Mouse (Mus musculus) cerebellum, adult 11-12 months (tissue): ENCODE measurements around the gene Sema6d.

Source experiments
- DNase-seq: peaks from one replicate; pipeline ENCODE4 v3.0.0; 2022

Gene Sema6d

DNA sequence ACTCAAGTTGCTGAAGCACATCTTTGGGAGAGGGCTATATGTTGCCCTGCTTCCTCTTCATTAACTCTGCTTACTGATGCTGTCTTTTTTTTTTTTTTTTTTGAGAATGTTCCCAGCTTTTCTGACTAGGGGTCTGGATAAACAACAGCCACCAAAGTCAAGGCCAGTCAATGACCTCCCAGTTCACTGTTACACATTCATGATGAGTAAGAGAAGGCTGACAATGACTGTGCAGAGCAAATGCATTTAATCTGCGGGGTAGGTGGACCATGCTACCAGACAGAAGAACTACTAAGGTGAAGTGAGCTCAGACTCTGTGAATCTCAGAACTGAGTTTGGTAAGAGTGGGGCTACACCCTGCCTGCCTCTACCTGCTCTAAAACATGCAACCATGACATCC lies 396.0 kb downstream of the Sema6d start:
- DNase-seq, result no peak

DNA sequence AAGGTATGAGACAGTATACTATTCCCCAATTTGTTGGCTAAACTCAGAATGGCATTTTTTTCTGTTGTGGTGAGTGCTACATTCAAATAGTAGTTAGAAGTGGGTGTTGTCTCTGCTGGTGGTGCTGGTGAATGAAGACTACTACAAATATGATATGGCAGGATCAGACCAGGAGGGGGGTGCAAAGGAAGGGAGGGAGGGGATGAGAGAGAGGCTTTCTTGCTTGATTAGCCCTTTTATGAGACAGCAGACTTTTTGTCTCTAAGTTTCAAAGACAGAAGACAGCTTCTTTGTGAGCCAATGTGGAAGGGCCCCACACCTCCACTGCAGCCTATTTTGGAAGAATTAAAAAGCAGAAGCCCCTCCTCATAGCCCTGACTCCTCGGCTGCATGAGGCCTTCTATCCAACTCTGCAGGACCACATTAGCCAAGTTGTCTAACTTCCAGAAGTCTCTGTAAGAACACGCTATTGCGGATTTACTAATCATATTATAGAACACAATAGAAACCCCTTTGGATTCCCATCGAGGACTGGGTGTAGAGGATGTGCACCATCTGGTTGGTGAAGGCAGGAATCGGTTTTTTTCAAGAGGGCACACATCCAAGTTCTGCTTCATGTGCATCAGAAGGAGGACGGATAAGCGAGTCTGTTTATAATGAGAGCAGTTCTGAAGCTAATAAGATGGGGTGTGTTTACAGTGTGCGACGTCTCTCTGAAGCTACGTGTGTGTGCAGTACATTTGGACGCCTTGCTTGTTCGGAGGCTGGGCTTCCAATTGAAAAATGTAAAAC lies 400.4 kb downstream of the Sema6d start:
- DNase-seq, result no peak

DNA sequence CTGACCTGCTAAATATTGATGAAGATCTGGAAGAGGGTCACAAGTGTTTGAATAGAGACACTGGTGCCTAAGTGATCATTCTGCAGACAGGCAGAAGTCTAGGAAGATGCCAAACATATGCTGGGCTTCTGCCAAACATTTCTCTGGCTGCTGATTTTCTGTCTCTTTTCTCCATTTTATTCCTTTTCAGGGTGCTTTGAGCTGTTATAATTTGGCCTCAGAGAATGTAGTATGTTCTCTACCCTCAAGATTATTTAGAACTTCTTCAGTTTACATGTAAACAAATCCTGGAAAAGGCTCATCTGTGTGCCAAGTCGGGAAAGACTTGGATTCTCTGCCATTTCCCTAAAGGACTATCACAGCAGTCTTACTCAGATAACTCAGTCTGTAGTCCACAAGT lies 406.0 kb downstream of the Sema6d start:
- no peak for DNase-seq

DNA sequence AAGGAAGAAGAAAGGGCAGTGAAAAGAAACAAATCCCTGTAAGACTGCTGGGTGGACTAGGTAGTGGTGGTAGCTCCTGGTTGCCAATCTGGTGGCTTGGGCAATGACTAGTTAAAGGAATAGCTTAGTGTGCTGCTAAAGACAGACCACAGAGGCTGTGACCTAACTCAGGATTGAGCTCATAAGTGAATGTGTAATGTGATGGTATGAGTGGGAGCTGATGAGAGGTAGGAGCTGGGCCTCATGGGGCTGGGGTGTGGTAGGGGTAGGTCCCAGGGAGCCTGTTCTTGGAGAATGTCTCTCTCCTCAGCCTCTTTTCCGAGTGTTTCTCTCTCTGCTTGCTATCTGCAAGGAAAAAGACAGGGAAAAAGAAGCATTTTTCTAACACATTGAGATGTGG lies 409.9 kb downstream of the Sema6d start:
- DNase-seq, result no peak

DNA sequence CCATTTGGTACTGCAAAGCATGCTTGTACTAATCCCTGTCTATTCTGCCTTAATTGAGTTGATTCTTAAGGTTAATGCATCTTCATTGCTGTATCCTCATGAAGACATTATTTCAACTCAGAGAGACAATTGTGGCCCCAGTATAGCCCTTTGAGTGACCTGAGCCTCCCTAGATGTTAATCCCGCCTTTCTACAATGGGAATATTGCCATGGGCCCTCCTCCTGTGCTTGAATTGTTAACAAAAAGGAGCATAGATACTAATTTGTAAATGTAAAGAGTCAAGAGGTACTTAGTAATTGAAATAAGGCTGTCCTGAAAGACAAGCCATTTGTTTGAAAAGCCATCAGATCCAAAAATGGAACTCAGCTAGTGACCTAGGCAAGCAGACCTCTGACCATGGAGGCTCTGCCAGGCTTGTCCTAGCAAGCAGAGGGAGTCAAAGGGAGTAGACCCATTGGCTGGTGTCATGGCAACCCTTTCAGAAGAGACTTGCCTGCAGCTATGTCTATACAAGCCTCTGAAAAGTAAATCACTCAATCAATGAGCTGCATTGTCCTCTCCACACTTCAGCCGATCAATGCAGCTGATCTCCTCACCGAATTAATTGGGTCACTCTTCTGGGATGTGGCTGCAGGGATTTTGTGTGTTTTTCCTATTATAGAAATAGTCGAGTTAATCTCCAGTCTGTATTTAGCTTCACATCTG lies 416.2 kb downstream of the Sema6d start:
- DNase-seq, result no peak

DNA sequence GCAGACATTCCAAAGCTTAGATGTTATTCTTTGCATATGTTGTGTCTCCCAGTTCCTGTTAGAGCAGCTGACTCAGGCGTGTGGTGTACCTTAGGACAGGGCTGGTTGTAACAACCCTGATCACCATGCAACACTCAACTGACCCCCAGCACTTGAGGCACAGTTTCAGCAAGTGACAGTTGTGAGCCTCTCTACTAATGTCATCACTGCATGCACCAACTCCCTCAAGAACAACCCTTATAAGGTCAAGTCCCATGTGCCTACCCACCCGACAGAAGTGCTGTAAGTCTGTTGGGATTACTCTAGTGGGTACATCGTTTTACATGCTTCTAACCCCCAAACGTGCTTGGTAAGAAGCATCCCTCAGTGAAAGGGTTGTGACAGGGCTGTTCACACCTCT lies 418.0 kb downstream of the Sema6d start:
- DNase-seq, result no peak

DNA sequence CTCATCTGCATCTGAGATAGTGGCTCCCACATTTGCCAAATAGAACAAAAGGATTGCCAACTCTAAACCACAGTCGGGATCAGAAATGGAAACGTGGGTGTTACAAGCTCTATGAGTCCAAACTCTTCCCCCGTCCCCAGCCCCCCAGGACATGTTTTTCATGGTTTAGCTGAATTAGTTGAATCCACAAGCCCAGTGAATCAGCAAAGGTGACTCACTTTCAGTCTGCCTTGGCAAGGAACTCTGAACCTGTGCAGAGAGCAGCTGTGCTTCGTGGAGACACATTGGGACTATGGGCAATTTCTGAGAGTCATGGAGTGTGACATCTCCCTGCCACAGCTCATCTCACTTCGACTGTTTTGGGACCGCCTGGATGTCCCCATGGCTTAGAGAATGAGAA lies 419.7 kb downstream of the Sema6d start:
- no peak for DNase-seq

DNA sequence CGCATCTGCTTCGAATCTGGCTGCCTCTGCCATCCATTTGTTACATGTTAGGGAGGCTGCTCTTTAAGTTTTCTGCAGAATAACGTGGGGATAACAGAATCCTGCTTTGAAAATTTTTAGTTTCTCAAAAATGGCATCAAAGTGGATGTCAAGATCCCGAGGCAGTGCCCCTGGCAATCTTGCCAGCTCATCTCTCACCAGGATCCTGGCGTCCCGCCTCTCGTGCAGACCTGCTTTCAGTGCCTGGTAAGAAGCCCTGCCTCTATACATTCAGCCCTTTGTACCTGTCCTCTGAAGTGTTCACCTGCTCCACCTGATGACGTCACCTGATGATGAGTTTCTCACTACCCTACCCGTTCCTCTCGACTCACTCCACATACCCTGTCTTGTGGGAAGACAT lies 422.1 kb downstream of the Sema6d start:
- no peak for DNase-seq

DNA sequence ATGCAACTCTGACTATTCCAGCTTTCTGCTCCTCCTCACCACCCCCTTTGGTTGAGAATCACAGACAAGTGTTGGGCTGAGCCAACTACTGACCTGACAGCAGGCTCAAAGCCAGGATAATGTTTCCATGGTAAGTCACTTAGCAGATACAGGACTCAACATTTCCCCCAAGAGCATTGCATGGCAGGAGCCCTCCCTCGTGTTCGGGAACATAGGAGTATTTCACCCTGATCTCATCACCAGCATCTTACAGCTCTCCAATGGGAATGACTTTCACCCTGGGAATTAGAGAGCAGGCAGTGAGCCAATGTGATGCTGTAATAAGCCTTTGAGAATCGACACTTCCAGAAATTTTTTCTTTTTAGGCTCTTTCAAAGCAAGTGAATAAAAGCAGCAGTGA lies 432.7 kb downstream of the Sema6d start:
- no peak for DNase-seq

DNA sequence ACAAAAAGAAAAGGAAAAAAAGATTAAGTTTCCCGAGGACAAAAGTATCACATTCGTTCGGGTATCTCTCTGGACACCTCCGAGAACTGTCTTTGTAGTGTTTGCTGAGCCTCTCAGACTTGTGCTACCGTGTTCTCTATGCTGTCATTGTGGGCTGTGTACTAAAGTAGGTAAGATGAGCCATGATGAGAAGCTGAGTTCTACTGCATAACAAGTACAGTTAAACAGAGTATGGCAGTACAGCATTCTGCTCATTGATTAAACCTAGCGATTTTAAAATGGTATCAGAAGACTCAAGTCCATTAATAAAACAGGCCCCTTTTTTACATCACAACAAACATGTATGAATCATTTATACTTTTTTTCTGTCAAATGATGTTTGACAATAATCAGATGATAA lies 433.9 kb downstream of the Sema6d start:
- no peak for DNase-seq

DNA sequence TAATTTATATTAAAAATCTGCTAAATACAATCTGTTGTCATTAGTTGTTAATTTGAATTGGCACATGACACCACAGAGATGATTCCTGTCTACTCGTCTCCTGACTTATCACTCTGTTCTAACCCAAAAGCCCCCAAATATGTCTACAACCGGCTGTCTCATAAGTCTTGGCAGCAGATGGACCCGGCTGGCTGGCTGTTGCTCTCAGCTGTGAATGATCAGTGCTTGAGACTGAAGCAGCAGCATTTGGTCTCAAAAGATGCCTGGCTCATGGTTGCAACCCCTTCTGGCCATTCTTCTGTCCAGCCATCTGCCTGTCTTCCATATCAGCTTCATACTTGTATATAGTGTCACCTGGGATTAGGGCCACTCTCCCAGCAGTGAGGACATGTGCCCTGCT lies 434.4 kb downstream of the Sema6d start:
- no peak for DNase-seq

DNA sequence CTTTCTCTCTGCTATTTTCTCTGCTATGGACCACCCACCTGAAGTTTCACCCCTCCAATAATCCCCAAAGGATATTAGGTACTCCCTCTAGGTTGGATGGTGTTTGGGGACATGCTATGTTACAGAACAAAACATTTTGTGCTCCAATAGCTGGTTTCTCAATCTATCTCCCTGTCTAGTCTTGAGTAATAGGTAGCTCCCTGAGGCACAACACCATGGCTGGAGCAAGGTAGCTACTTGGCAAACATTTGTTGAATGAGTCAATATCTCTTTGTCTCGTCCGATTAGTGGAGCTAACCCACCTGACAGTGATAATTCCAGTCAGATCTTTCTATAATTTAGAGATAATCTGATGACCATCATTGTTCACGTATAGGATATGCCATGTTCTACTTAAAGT lies 437.9 kb downstream of the Sema6d start:
- no peak for DNase-seq

DNA sequence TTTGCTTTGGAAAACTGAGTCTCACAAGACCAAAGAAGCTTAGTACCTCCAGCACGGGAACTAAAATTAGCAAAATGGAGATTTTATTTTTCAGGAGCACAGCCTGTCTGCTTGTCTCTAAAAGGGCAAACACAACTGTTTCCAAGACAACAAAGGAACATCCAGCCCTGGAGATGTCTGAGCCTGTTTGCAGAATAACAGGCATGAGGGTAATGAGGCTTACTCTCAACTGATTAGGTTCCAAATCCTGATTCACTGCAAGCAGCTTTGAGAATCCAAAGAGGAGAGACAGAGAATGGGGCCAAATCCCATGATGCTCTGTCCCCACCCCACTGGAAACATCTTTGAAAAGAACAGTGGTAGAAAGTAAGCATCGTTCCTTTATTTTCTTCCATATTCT lies 440.7 kb downstream of the Sema6d start:
- DNase-seq, result no peak

DNA sequence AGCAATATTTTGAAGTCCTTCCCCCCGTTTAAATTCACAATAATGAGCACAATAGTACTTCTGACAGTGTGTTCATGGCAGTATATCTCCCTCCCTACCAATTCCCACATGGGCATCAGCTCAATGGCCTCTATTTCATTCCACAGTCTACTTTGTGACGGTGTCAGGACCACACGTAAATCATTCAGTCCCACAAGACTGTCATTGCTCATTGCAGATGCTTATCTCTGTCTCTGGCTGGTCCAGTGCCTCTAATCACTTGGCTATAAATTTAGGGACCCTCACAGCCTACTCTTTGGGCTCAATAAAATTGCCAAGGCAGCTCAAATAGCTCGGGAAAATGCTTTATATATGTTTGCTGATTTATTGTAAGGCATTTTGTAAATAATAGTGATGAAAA lies 441.3 kb downstream of the Sema6d start:
- no peak for DNase-seq

DNA sequence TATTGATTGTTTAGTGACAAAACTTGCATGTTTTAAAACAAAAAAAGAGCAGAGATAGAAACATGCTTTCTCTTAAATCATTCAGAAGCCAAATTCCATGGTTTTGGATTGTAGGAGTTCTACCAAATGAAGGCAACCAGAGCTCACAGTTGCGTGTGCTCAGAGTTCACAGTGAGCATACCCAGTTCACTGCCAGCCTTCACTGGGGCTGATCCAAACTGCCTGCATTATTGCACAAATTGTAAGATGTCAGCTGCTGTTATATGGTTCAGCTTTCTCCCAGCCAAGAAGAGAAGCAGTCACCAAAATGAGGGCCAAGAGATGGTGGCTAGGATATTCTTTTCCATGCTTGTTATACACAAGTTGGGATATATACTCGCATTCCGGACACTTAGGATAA lies 443.1 kb downstream of the Sema6d start:
- DNase-seq, result no peak

DNA sequence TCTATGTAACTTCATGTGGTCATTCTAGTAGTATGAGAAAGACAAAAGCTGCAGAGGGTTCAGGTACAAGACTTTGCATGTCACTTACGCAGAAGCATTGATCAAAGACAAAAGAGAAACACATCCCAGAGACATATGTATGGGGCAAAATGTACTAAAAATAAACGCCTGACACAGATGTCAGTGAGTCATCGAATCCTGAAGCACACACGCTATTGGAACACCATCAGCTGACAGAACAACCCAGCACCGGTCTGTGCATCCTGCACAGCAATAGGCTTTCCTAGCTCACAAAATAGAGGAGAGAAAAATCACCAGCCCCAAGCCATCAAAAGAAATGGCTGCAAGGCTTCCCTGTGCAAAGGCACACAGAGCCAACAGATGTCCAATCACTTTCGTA lies 443.8 kb downstream of the Sema6d start:
- DNase-seq, result no peak

DNA sequence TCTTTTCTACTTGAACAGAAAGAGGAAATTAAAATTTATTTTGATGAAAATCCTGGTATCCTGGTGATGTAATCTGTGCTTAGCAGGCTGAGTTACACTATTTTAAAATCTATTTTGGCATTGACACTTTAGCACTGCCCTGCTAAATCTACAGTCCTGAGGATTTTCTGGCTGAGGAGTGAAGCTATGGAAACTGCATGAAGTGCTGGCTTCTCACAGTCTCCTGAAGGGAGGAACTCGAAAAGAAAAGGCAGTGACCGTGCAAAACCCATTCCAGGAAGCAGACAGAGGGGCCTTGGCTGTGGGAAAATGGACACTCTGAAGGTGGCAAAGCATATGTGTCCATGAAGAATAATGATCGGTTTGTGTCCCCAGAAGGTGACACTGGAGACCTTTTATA lies 460.5 kb downstream of the Sema6d start:
- no peak for DNase-seq

DNA sequence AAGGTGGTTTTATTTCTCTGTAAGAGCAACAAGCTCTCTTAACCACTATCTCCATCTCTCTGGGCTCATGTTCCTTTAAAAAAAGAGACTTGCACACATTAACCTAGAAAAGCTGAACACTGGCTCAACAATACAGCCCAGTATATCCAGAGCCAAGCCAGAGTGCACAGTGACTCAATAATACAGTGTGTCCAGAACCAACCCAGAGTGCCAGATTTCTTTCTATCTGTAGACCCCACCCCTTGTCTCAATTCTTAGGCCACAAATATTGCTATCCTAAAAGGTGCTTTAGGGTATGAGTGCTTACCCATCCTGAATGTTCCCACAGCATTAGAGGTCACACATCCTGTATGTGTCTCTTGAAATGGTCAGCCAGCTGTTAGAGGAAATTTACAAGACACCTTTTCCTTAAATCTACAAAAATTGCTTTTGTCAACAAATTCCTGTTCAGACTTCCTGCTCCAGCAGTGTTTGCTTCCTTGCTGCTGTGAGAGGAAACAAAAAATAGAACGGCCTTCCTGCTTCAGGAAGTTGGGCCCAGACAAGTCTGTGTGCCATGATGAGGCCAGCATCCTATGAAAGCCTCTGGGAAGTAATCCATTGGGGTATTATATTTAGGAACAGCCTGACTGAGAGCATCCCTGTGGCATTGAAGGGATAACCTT lies 465.1 kb downstream of the Sema6d start:
- DNase-seq, result no peak

DNA sequence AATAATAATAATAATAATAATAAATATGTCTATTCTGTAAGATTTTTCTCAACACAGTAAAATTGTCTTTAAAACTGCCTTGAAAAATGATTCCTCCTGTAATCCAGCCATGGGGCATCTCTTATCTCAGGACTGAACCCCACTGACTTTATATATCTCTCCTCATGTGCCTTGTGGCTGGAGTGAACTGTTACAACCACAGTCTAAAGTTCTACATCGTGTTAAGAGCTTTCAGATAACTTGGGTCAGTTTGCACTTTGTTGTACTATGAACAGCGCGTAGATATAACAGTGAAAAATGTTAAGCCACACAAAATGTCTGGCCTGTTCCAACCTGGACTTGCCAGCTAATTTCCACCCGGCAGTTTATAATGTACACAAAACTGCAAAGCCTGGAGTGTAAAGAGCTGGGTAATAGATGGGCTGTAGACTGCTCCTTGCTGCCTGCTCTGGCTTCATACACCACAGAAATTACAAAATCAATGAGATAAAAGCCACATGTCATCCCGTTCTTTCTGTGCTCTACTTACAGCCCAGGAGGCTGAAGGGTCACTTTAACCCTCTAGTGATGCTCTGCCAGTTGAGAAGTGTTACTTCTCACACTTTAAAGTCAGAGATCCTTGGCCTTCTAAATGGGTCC lies 467.2 kb downstream of the Sema6d start:
- DNase-seq, result no peak

DNA sequence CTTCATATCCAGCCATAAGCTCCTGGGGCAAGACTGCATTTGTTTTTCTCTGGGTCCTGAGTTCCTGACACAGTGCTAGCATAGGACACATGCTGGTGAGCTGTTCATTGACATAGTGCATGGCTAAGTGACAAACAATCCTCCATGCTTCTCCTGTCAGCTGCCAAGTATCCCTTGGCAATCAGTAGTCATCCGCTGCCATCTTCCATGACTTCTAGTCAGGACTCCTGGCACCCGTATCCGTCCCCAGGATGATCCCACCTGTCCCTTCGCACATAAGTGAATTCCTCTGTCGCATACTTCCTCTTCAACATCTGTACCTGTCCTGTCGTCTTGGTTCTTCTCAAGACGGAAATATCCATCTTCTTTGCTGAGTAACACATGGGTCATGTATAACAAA lies 468.3 kb downstream of the Sema6d start:
- no peak for DNase-seq

DNA sequence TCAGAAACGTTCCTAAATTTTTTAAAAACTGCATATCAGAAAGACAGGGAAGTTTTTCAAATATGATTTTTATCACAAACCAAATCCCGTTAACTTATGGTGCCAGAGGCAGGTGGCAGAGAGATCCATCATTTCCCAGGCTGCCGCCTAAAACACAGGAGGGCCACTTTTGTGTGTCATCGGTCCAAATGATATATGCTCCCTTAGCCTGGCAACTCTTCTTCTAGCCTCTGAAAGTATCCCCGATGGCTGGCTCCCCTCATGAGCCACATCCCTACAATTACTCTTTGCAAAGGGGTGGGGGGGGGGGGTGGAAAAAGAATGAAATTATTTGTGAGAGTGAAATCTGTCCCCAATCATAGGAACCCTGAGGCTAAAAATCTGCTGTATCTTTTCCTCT lies 471.9 kb downstream of the Sema6d start:
- no peak for DNase-seq

DNA sequence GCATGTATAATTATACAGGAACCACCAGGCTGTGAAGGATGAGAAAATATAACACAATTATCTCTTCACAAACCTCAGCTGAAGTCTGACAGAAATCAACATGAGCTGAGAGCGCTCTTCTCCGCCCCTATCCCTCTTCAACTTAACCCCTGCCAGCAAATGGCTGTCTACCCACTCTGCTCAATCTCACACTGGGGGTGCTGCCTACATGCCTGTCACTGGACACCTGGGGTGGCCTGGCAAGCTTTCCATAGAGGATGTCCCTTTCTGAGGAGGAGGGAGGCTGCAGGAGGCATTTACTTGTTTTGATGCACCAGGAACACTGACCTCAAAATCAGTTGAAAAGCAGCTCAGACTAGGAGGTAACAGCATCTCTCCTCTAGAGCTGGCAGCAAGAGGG lies 472.3 kb downstream of the Sema6d start:
- peak; percentile 6 for DNase-seq

DNA sequence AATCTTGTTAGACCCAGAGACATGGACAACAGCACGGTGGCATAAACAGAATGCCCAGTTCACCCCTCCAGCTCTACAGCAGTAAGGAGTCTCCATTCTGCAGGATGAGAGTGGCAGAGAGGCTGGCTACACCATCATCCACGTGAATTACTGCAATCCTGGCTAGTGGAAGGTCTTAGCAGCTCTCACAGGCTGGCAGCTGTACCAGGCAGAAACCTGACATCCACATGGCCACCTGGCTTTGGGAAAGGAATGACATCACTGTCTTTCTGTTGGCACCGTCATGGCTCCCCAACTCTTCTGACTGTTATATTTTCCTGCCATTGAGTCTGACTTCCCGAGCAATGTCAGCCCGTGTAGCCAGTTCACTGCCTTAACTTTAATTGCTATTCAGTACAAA lies 474.0 kb downstream of the Sema6d start:
- DNase-seq, result no peak

DNA sequence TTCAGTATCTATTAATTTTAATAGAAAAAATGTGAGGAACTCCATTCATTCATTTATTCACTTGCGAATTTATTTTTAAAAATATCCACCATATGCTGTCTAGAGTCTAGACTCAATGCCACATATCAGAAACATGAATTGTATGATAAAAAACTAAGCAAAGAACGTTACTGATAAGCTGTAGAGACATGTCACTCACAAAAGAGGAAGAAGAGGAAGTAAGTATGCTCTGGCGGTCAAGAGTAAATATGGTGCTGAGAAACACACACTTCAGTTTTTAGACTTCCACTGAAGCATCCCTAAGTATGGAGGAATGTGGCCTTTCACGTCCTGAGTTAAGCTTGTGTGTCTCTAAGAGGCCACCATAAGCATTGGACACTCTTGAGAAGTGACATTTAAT lies 484.0 kb downstream of the Sema6d start:
- no peak for DNase-seq
